Comparison of ENCODE assay signal across 8 mouse cellular contexts in the genomic region with DNA sequence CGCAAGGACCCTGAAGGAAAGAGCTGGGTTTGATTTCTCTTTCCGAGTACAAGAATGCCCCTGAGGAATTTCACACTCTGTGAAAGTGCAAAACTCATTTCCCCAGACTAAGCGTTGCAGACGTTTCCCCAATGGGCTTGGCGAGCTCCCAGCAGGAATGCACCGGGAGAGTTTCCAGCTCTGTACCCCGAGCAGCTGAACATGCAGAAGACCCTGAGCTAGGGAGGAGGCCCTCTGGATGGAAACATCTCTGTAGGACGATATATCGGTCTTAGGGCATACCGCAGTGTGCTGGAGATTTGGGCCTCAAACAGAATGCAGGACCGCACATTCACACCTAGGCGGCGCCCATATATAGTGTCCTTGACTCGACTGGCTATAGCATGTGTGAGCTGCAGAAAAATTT. TPM values are rescaled to one million over a fixed set of nuclear protein-coding genes. Genes with fewer than 3 reads are reported as not detected.
DNase-seq lines count a peak whose midpoint lies in the region.

No protein-coding gene starts in this region.

- peak; percentile 87 for DNase-seq in R1 (ENCODE audit: low read depth, low spot score)
- DNase-seq in cerebellum, postnatal 10 days = peak; percentile 77 to 78
- peak; percentile 34 to 37 for DNase-seq in gastrocnemius, adult 8-10 months (ENCODE audit: low spot score in 2 of 2)
- peak; percentile 75 for DNase-seq in induced T-regulatory cell, adult 2 months (ENCODE audit: low read depth)
- DNase-seq in left cerebral cortex, postnatal 25 days (ENCODE audit: low spot score in 2 of 2) = peak; percentile 68 to 74
- peak; percentile 67 to 77 for DNase-seq in right cerebral cortex, adult 2 months (ENCODE audit: low spot score in 2 of 2)
- no peak for DNase-seq in yolk sac, embryonic 10.5 days (ENCODE audit: low spot score)

- H3K4me1 ChIP-seq in megakaryocyte, embryonic 14.5 days = peaks cover 38% of the 10 kb centered on the region

- no peaks in the 10 kb centered on the region for H3K36me3 ChIP-seq in megakaryocyte, embryonic 14.5 days (replicated peaks; ENCODE audit: low read length)

- peak overlapping the region; percentile 91 for H3K4me3 ChIP-seq in megakaryocyte, embryonic 14.5 days (replicated peaks)

- no peaks in the 10 kb centered on the region for H3K9me3 ChIP-seq in megakaryocyte, embryonic 14.5 days

- peaks cover 64% of the 10 kb centered on the region for H3K27me3 ChIP-seq in megakaryocyte, embryonic 14.5 days (replicated peaks)

- intact Hi-C loops in left cerebral cortex, postnatal 25 days (cut with DNase I) = loop anchor here (5.0 kb wide), 3 partner anchors 114 to 376 kb away; a partner anchor contains a TSS

RNA-seq across cellular contexts. Expression of a gene that starts 31.5 kb away (rescaled TPM):
- 1 to 10 TPM in 3 of 4 experiments, under 1 TPM in 1; 0.41 to 2.1 (median 1.4) TPM for total RNA-seq in gastrocnemius, adult 8-10 months (2022)
- 1 to 10 TPM; 2.9 to 3.2 TPM for total RNA-seq in left cerebral cortex, postnatal 25 days (2021)
- polyA plus RNA-seq in megakaryocyte, embryonic 14.5 days (2012; ENCODE audit: insufficient read depth, low replicate concordance) = 22.3 and 27.7 TPM in 2 replicates

RNA-seq across cellular contexts. Expression of a gene that starts 37.1 kb away (rescaled TPM):
- total RNA-seq in gastrocnemius, adult 8-10 months (2022) = 10 to 100 TPM; 20.7 to 25.6 (median 22.4) TPM
- 100 to 1,000 TPM in 1 of 2 experiments, 10 to 100 TPM in 1; 98.0 to 109 TPM for total RNA-seq in left cerebral cortex, postnatal 25 days (2021)
- polyA plus RNA-seq in megakaryocyte, embryonic 14.5 days (2012; ENCODE audit: insufficient read depth, low replicate concordance) = 19.0 and 41.1 TPM in 2 replicates
